Mouse (Mus musculus) spleen, adult 2 months (tissue): ENCODE measurements around the gene Rmdn2.

Source experiments
- CTCF ChIP-seq: fragments of 200-500 bp; IDR thresholded peaks from 2 replicates; pipeline ENCODE4 v1.5.1; 2011; ENCODE audit warnings: mild to moderate bottlenecking, inconsistent platforms; ENCODE audit not compliant: insufficient read depth, insufficient read length, insufficient replicate concordance; ENCODE audit errors: extremely low read depth
- POLR2A ChIP-seq: fragments of 200-500 bp; IDR thresholded peaks from 2 replicates; pipeline ENCODE4 v1.6.1; 2011; ENCODE audit warnings: low read depth, low read length, inconsistent platforms

- TF ChIP-seq CTCF (no peak), POLR2A (no peak)
These were observed 117.2 kb downstream of the Rmdn2 start for GRCm38 (mm10) chr17:79728585-79729503.
